In the genomic region with DNA sequence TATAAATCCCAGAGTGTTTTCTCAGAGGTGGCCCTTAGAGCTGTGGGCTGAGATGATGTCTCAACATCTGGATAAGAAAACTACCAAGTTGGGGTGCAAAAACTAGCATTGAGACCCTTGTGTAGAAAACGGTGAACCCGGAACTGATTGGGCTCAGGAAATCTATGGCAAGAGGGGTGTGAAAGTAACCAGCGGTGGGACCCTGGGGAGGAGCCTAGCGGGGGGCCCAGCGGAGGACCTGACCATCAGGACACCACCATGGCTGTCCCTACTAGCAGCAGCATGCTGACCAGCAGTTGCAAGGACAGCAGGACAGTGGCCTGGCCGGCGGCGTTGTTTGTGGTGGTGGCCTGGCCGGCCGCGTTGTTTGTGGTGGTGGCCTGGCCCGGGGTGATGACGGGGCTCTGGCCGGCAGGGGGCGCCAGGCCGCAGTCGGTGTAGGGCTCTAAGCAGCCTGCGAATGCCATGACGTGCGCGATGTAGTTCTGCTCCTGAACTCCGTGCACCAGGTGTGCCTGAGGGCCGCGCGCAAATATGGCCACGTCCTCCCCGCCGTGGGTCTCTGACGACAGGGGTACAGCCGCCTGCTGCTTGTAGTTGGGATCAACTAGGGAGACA, we compare ENCODE assay signal across 8 mouse cellular contexts. TPM values are rescaled to one million over a fixed set of nuclear protein-coding genes. Genes with fewer than 3 reads are reported as not detected.
DNase-seq lines count a peak whose midpoint lies in the region; ATAC-seq and TF ChIP-seq lines count a peak whose summit lies in the region.

No protein-coding gene starts in this region.

- peak; percentile 70 for TF ChIP-seq CTCF in brain, embryonic 14.5 days (IDR thresholded peaks at IDR 0.05; ENCODE audit: borderline replicate concordance, extremely low read depth, insufficient read depth, insufficient read length)
- peak; percentile 25; the same call in 1 of the 2 replicates for TF ChIP-seq CTCF in lung, adult 2 months (IDR thresholded peaks at IDR 0.05; ENCODE audit: insufficient read depth, low read length)
- peak; percentile 69; the same call in 1 of the 2 replicates for TF ChIP-seq CTCF in olfactory bulb, adult 2 months (IDR thresholded peaks at IDR 0.05; ENCODE audit: insufficient read depth, low read depth, low read length)

- H3K4me2 ChIP-seq in forebrain, embryonic 12.5 days: peak overlapping the region; percentile 39

- H3K36me3 ChIP-seq in ES-E14 (ENCODE audit: control insufficient read depth, insufficient read depth, low read length, poor library complexity, severe bottlenecking): no peaks in the 10 kb centered on the region
- no peaks in the 10 kb centered on the region for H3K36me3 ChIP-seq in forebrain, embryonic 12.5 days (replicated peaks)

- DNase-seq in ES-E14 (ENCODE audit: low read depth, low spot score): peak; percentile 40
- peak; percentile 60 for DNase-seq in brain, embryonic 14.5 days (ENCODE audit: low read depth)
- DNase-seq in heart, postnatal 14 days: peak; percentile 72 to 78
- peak; percentile 55 to 88 for DNase-seq in kidney, postnatal 36 days
- DNase-seq in lung, adult 2 months: peak; percentile 51
- DNase-seq in urinary bladder, adult 2 months (ENCODE audit: low spot score): peak; percentile 45

- in situ Hi-C loops in ES-E14 (cut with MboI; ENCODE audit: low sequenced_read_pairs in 2 of 2, unreplicated experiment in 2 of 2): no loop called here

- H3K9ac ChIP-seq in ES-E14 (ENCODE audit: insufficient read depth, low read depth, low read length, poor library complexity, severe bottlenecking): no peak overlapping the region
- H3K9ac ChIP-seq in forebrain, embryonic 12.5 days: no peak overlapping the region

- no peaks in the 10 kb centered on the region for H3K4me1 ChIP-seq in ES-E14 (ENCODE audit: control insufficient read depth in 2 of 2, insufficient read depth in 2 of 2, low read length in 2 of 2, poor library complexity in 1 of 2)
- peaks cover 5% of the 10 kb centered on the region for H3K4me1 ChIP-seq in forebrain, embryonic 12.5 days
- H3K4me1 ChIP-seq in lung, adult 2 months (ENCODE audit: control insufficient read depth, insufficient read depth, low read length): peaks cover 2% of the 10 kb centered on the region; the same call in 1 of the 2 replicates
- peaks cover 5% of the 10 kb centered on the region for H3K4me1 ChIP-seq in olfactory bulb, adult 2 months (ENCODE audit: control insufficient read depth, insufficient read depth, low read length)

- no peaks in the 10 kb centered on the region for H3K9me3 ChIP-seq in ES-E14 (ENCODE audit: control insufficient read depth, insufficient read depth, low read depth, low read length)
- no peaks in the 10 kb centered on the region for H3K9me3 ChIP-seq in forebrain, embryonic 12.5 days

- TF ChIP-seq POLR2A in brain, embryonic 14.5 days (IDR thresholded peaks at IDR 0.05; ENCODE audit: borderline replicate concordance, extremely low read depth, insufficient read depth, insufficient read length, poor library complexity, severe bottlenecking): no peak
- no peak for TF ChIP-seq POLR2A in lung, adult 2 months (IDR thresholded peaks at IDR 0.05; ENCODE audit: borderline replicate concordance, extremely low read depth, low read depth, low read length)
- TF ChIP-seq POLR2A in olfactory bulb, adult 2 months (IDR thresholded peaks at IDR 0.05; ENCODE audit: insufficient read depth, low read depth, low read length): no peak

- 12% methylated on average over 30 of the region's 30 CpGs for WGBS in forebrain, embryonic 12.5 days
- WGBS in lung, adult 2 months: 14% methylated on average over 30 of the region's 30 CpGs
- 17% methylated on average over 30 of the region's 30 CpGs for WGBS in olfactory bulb, adult 2 months

- peaks cover 28% of the 10 kb centered on the region for H3K27me3 ChIP-seq in forebrain, embryonic 12.5 days

- intact Hi-C loops in heart, postnatal 14 days (cut with DNase I): loop anchor here (1.0 kb wide), 1 partner anchor 89 kb away; no protein-coding TSS in a partner anchor

- H3K27ac ChIP-seq in ES-E14 (ENCODE audit: insufficient read depth, low read depth, low read length, poor library complexity, severe bottlenecking): no peak overlapping the region
- H3K27ac ChIP-seq in forebrain, embryonic 12.5 days: no peak overlapping the region
- H3K27ac ChIP-seq in olfactory bulb, adult 2 months (ENCODE audit: insufficient read depth, low read depth, low read length): no peak overlapping the region

- peak; percentile 84 for ATAC-seq in forebrain, embryonic 12.5 days (ENCODE audit: low FRiP score)

- peak overlapping the region; percentile 48 to 61; a peak in 3 of 4 replicates for H3K4me3 ChIP-seq in ES-E14 (ENCODE audit: insufficient read depth in 1 of 2, low read depth in 1 of 2, low read length in 2 of 2, poor library complexity in 1 of 2, severe bottlenecking in 1 of 2)
- no peak overlapping the region for H3K4me3 ChIP-seq in forebrain, embryonic 12.5 days (replicated peaks)
- H3K4me3 ChIP-seq in lung, adult 2 months (replicated peaks; ENCODE audit: extremely low read depth, low read depth, low read length): no peak overlapping the region
- H3K4me3 ChIP-seq in olfactory bulb, adult 2 months (ENCODE audit: insufficient read depth, low read depth, low read length): no peak overlapping the region

TF ChIP-seq in ES-E14, 5 proteins besides CTCF, POLR2A, EP300 and RAD21:
- no peak for TF ChIP-seq CHD2 (IDR thresholded peaks at IDR 0.05; ENCODE audit: low read depth, low read length)
- TF ChIP-seq MAFK (IDR thresholded peaks at IDR 0.05; ENCODE audit: insufficient read depth, low read depth, low read length): no peak
- no peak for TF ChIP-seq HCFC1 (IDR thresholded peaks at IDR 0.05; ENCODE audit: borderline replicate concordance, insufficient read depth, low read length)
- TF ChIP-seq ZC3H11A (IDR thresholded peaks at IDR 0.05; ENCODE audit: borderline replicate concordance, low read depth, low read length): no peak
- TF ChIP-seq ZNF384 (IDR thresholded peaks at IDR 0.05; ENCODE audit: low read depth, low read length): no peak
TF ChIP-seq in ES-E14: peak in this region for 0.

RNA-seq across cellular contexts. Expression of gene Alpi, which starts 2.9 kb away (rescaled TPM):
- not detected in 2 replicates for total RNA-seq in ES-E14 (2012; rRNA removed)
- 0.06 TPM in 1 of 2 replicates, not detected in the other for polyA plus RNA-seq in brain, embryonic 14.5 days (2012; rRNA removed)
- not detected in 2 replicates for polyA plus RNA-seq in forebrain, embryonic 12.5 days (2016; fragmentation: Nextera tagmentation; extraction: Ambion mirVana)
- not detected for total RNA-seq in heart, postnatal 14 days (2021)
- 0.42 TPM in 1 of 2 replicates, not detected in the other for polyA plus RNA-seq in lung, adult 2 months (2012; rRNA removed)
- not detected in 2 replicates for polyA plus RNA-seq in olfactory bulb, adult 2 months (2012; ENCODE audit: insufficient read depth, insufficient read length, low replicate concordance, missing spikeins)
- 0.06 TPM in 1 of 2 replicates, not detected in the other for polyA plus RNA-seq in urinary bladder, adult 2 months (2012; rRNA removed)

RNA-seq across cellular contexts. Expression of gene Alppl2, which starts 8.7 kb away (rescaled TPM):
- 2.4 and 5.2 TPM in 2 replicates for total RNA-seq in ES-E14 (2012; rRNA removed)
- polyA plus RNA-seq in brain, embryonic 14.5 days (2012; rRNA removed): not detected in 2 replicates
- not detected in 2 replicates for polyA plus RNA-seq in forebrain, embryonic 12.5 days (2016; fragmentation: Nextera tagmentation; extraction: Ambion mirVana)
- total RNA-seq in heart, postnatal 14 days (2021): not detected
- polyA plus RNA-seq in lung, adult 2 months (2012; rRNA removed): 0.07 TPM in 1 of 2 replicates, not detected in the other
- not detected in 2 replicates for polyA plus RNA-seq in olfactory bulb, adult 2 months (2012; ENCODE audit: insufficient read depth, insufficient read length, low replicate concordance, missing spikeins)
- not detected in 2 replicates for polyA plus RNA-seq in urinary bladder, adult 2 months (2012; rRNA removed)

RNA-seq across cellular contexts. Expression of gene Akp3, which starts 26.3 kb away (rescaled TPM):
- not detected in 2 replicates for total RNA-seq in ES-E14 (2012; rRNA removed)
- polyA plus RNA-seq in brain, embryonic 14.5 days (2012; rRNA removed): 0.05 TPM in 1 of 2 replicates, not detected in the other
- not detected in 2 replicates for polyA plus RNA-seq in forebrain, embryonic 12.5 days (2016; fragmentation: Nextera tagmentation; extraction: Ambion mirVana)
- not detected for total RNA-seq in heart, postnatal 14 days (2021)
- polyA plus RNA-seq in lung, adult 2 months (2012; rRNA removed): 0.06 TPM in 1 of 2 replicates, not detected in the other
- not detected in 2 replicates for polyA plus RNA-seq in olfactory bulb, adult 2 months (2012; ENCODE audit: insufficient read depth, insufficient read length, low replicate concordance, missing spikeins)
- polyA plus RNA-seq in urinary bladder, adult 2 months (2012; rRNA removed): 0.04 TPM in 1 of 2 replicates, not detected in the other

RNA-seq across cellular contexts. Expression of gene Ecel1, which starts 57.9 kb away (rescaled TPM):
- 1.1 and 2.9 TPM in 2 replicates for total RNA-seq in ES-E14 (2012; rRNA removed)
- 49.0 and 57.3 TPM in 2 replicates for polyA plus RNA-seq in brain, embryonic 14.5 days (2012; rRNA removed)
- polyA plus RNA-seq in forebrain, embryonic 12.5 days (2016; fragmentation: Nextera tagmentation; extraction: Ambion mirVana): 18.3 and 23.2 TPM in 2 replicates
- not detected for total RNA-seq in heart, postnatal 14 days (2021)
- not detected in 2 replicates for polyA plus RNA-seq in lung, adult 2 months (2012; rRNA removed)
- not detected in 2 replicates for polyA plus RNA-seq in olfactory bulb, adult 2 months (2012; ENCODE audit: insufficient read depth, insufficient read length, low replicate concordance, missing spikeins)
- 0.10 TPM in 1 of 2 replicates, not detected in the other for polyA plus RNA-seq in urinary bladder, adult 2 months (2012; rRNA removed)

Comparison
In these comparisons a context has a peak if more than half of its experiments do, and no peak if none do; other contexts are left out.
1. H3K4me3 ChIP-seq: peak in ES-E14 (2 of 2); none in forebrain, embryonic 12.5 days (single experiment), lung, adult 2 months (single experiment) and olfactory bulb, adult 2 months (single experiment).
2. Peak in every context shown above with its lines, with median percentiles within 50 percentile points of each other: DNase-seq and CTCF ChIP-seq.